In the genomic region with DNA sequence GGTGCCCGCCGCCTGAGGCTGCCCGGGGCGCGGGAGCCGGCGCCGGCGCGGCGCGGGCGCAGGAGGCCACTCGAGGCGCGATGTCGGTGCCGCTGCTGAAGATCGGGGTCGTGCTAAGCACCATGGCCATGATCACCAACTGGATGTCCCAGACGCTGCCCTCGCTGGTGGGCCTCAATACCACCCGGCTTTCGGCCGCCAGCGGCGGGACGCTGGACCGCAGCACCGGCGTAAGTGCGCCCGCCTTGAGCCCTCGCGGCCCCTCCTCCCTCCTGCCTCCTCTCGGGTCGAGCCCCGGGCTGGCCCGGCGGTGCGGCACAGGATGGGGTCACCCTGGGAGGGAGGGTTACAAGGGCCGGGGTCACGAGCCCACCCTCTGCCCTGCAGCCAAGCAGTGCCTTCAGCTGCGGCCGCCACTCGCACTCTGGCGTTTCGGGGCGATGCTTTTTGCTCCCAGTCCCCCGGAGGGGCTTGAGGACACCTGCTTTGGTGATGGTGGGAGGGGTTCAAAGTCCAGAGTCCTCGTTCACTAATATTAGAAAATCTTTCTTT, we compare ENCODE assay signal across 8 mouse cellular contexts. TPM values are rescaled to one million over a fixed set of nuclear protein-coding genes. Genes with fewer than 3 reads are reported as not detected.
DNase-seq lines count a peak whose midpoint lies in the region; ATAC-seq and TF ChIP-seq lines count a peak whose summit lies in the region.

No protein-coding gene starts in this region.

- H3K9ac ChIP-seq in liver, adult 2 months (ENCODE audit: low read depth, low read length) = peak overlapping the region; percentile 86
- peak overlapping the region; percentile 91 for H3K9ac ChIP-seq in midbrain, embryonic 16.5 days (ENCODE audit: low read depth, low read length)

- H3K4me3 ChIP-seq in liver, adult 2 months (ENCODE audit: insufficient read depth, low read depth, low read length) = peak overlapping the region; percentile 58
- H3K4me3 ChIP-seq in heart, embryonic 10.5 days = peak overlapping the region; percentile 70
- H3K4me3 ChIP-seq in midbrain, embryonic 16.5 days (ENCODE audit: low read depth, low read length) = peak overlapping the region; percentile 69
- no peak overlapping the region for H3K4me3 ChIP-seq in thymus, adult 2 months (ENCODE audit: control insufficient read depth, insufficient read depth, low read length)

- WGBS in liver, adult 2 months = 4% methylated on average over 50 of the region's 51 CpGs
- 1% methylated on average over 51 of the region's 51 CpGs for WGBS in heart, embryonic 10.5 days
- WGBS in midbrain, embryonic 16.5 days = under 1% methylated on average over 38 of the region's 51 CpGs
- WGBS in thymus, adult 2 months = 7% methylated on average over 51 of the region's 51 CpGs

- DNase-seq in liver, adult 2 months (ENCODE audit: extremely low read depth, low read depth, low spot score) = no peak
- DNase-seq in liver = no peak
- DNase-seq in cerebellum, adult 9-11 months = peak; percentile 70
- DNase-seq in heart, embryonic 10.5 days (ENCODE audit: low spot score) = no peak
- peak; percentile 40 to 55 for DNase-seq in kidney, postnatal 4 days
- no peak for DNase-seq in right cerebral cortex, postnatal 25 days
- DNase-seq in thymus, adult 2 months = no peak

- peak overlapping the region; percentile 97 for H3K4me2 ChIP-seq in midbrain, embryonic 16.5 days (ENCODE audit: low read length)

- H3K4me1 ChIP-seq in liver, adult 2 months (ENCODE audit: control insufficient read depth, insufficient read depth, low read length) = no peaks in the 10 kb centered on the region
- H3K4me1 ChIP-seq in heart, embryonic 10.5 days = peaks cover 25% of the 10 kb centered on the region
- peaks cover 39% of the 10 kb centered on the region for H3K4me1 ChIP-seq in midbrain, embryonic 16.5 days (ENCODE audit: control insufficient read depth, insufficient read depth, low read length)
- H3K4me1 ChIP-seq in thymus, adult 2 months (replicated peaks; ENCODE audit: control insufficient read depth, insufficient read depth, low read length) = no peaks in the 10 kb centered on the region

- TF ChIP-seq POLR2A in liver, adult 2 months (IDR thresholded peaks at IDR 0.05; ENCODE audit: extremely low read depth, insufficient read depth, low read length) = no peak
- no peak for TF ChIP-seq POLR2A in thymus, adult 2 months (IDR thresholded peaks at IDR 0.05; ENCODE audit: control insufficient read depth, extremely low read depth, insufficient read depth, low read length, poor library complexity)

- H3K27ac ChIP-seq in liver, adult 2 months (replicated peaks; ENCODE audit: insufficient read depth, low read depth, low read length) = no peak overlapping the region
- H3K27ac ChIP-seq in heart, embryonic 10.5 days = peak overlapping the region; percentile 79
- H3K27ac ChIP-seq in midbrain, embryonic 16.5 days (ENCODE audit: low read length) = peak overlapping the region; percentile 77
- H3K27ac ChIP-seq in thymus, adult 2 months (ENCODE audit: control insufficient read depth, insufficient read depth, low read length) = no peak overlapping the region

- H3K36me3 ChIP-seq in liver, adult 2 months (ENCODE audit: control insufficient read depth, insufficient read depth, low read length) = no peaks in the 10 kb centered on the region
- H3K36me3 ChIP-seq in heart, embryonic 10.5 days = no peaks in the 10 kb centered on the region
- no peaks in the 10 kb centered on the region for H3K36me3 ChIP-seq in midbrain, embryonic 16.5 days (ENCODE audit: control insufficient read depth, insufficient read depth, low read length)
- H3K36me3 ChIP-seq in thymus, adult 2 months (ENCODE audit: control insufficient read depth, insufficient read depth, low read length) = no peaks in the 10 kb centered on the region

- H3K9me3 ChIP-seq in heart, embryonic 10.5 days = no peaks in the 10 kb centered on the region
- H3K9me3 ChIP-seq in midbrain, embryonic 16.5 days (replicated peaks; ENCODE audit: control insufficient read depth, low read length, poor library complexity, severe bottlenecking) = no peaks in the 10 kb centered on the region

- no peak for TF ChIP-seq CTCF in liver, adult 2 months (IDR thresholded peaks at IDR 0.05; ENCODE audit: low read depth, low read length)
- no peak for TF ChIP-seq CTCF in thymus, adult 2 months (IDR thresholded peaks at IDR 0.05; ENCODE audit: borderline replicate concordance, control insufficient read depth, extremely low read depth, insufficient read depth, low read length, poor library complexity)

- ATAC-seq in midbrain, embryonic 16.5 days = 0 out of 2 replicates have a peak, but pooled peaks have one; percentile 16

- H3K27me3 ChIP-seq in liver, adult 2 months (ENCODE audit: control insufficient read depth, insufficient read depth, low read length) = peaks cover 14% of the 10 kb centered on the region
- H3K27me3 ChIP-seq in heart, embryonic 10.5 days (ENCODE audit: insufficient read depth, poor library complexity, severe bottlenecking) = peaks cover 75% of the 10 kb centered on the region
- H3K27me3 ChIP-seq in midbrain, embryonic 16.5 days (ENCODE audit: control insufficient read depth, insufficient read depth, low read depth, low read length) = no peaks in the 10 kb centered on the region
- H3K27me3 ChIP-seq in thymus, adult 2 months (ENCODE audit: control insufficient read depth, insufficient read depth, low read length) = peaks cover 5% of the 10 kb centered on the region; the same call in 1 of the 2 replicates

- no peaks in the 10 kb centered on the region for H3K79me2 ChIP-seq in liver, adult 2 months (ENCODE audit: control insufficient read depth, insufficient read depth, low read length)

RNA-seq across cellular contexts. Expression of gene Olfm1, which starts 13.2 kb away (rescaled TPM):
- 1.5 and 1.7 TPM in 2 replicates for total RNA-seq in liver, adult 2 months (2014; rRNA removed)
- 2.6 and 3.4 TPM in 2 replicates for polyA plus RNA-seq in liver, adult 2 months (2012; rRNA removed)
- polyA plus RNA-seq in heart, embryonic 10.5 days (2016; fragmentation: Nextera tagmentation; extraction: Ambion mirVana) = 3.7 and 8.8 TPM in 2 replicates
- 340 and 355 TPM in 2 replicates for polyA plus RNA-seq in midbrain, embryonic 16.5 days (2015; fragmentation: Nextera tagmentation; extraction: Ambion mirVana)
- 9.8 TPM in 2 replicates for polyA plus RNA-seq in thymus, adult 2 months (2012; rRNA removed)

Comparison
In these comparisons a context has a peak if more than half of its experiments do, and no peak if none do; other contexts are left out.
1. DNase-seq: peak in cerebellum, adult 9-11 months (single experiment) and kidney, postnatal 4 days (2 of 2); none in liver, adult 2 months (single experiment), liver (single experiment), heart, embryonic 10.5 days (single experiment), right cerebral cortex, postnatal 25 days (single experiment) and thymus, adult 2 months (single experiment).
2. H3K27ac ChIP-seq: peak in heart, embryonic 10.5 days (single experiment) and midbrain, embryonic 16.5 days (single experiment); none in liver, adult 2 months (single experiment) and thymus, adult 2 months (single experiment).
3. RNA of gene Olfm1, which starts 13.2 kb away (polyA plus RNA-seq): 340 to 355 TPM in midbrain, embryonic 16.5 days; 9.8 TPM in thymus, adult 2 months, 3.7 to 8.8 TPM in heart, embryonic 10.5 days and 2.6 to 3.4 TPM in liver, adult 2 months; every median in the first group is over 10 times any median in the second.